Mouse (Mus musculus): ENCODE measurements at regions not wholly inside any gene's neighbourhood (a gene's known extent, or its start where the extent isn't known, plus 50 kb on each side); places are given as distances from the start of the nearest gene placed in this dataset.
"Not testable (repeated sequence)": the region's sequence is repeated elsewhere in the genome, so short reads cannot be mapped to it uniquely, and the experiment has no call there.

- DNase-seq (ENCODE audit: low spot score): no peak
Measured at GRCm38 (mm10) chr13:111309848-111310692, 55.3 kb downstream of the Actbl2 start.

DNA sequence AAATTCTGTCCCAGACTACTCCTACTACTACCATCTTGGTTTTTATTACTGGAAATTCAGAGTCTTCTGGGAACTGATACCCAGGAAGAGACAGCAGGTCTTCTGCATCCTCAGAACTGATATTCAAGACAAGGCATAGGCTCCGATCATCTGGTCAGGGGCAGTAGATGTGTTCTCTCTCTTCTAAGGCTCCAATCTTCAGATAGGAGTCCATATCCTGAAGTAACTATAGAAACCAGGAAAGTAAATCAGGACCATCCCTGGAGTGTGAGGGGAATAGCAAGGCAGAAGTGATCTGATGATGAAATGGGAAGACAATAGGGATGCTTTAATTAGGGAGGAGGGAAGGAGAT, 55.9 kb downstream of the Actbl2 start:
- no peak for DNase-seq (ENCODE audit: low spot score)

DNA sequence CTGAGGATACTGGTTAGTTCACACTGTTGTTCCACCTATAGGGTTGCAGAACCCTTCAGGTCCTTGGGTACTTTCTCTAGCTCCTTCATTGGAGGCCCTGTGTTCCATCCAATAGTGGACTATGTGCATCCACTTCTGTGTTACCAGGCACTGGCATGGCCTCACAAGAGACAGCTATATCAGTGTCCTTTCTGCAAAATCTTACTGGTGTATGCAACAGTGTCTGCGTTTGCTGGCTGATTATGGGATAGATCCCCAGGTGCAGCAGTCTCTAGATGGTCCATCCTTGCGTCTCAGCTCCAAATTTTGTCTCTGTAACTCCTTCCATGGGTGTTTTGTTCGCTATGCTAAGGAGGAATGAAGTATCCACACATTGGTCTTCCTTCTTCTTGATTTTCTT, 58.7 kb downstream of the Actbl2 start:
- not testable (repeated sequence) for DNase-seq (ENCODE audit: low spot score)

DNA sequence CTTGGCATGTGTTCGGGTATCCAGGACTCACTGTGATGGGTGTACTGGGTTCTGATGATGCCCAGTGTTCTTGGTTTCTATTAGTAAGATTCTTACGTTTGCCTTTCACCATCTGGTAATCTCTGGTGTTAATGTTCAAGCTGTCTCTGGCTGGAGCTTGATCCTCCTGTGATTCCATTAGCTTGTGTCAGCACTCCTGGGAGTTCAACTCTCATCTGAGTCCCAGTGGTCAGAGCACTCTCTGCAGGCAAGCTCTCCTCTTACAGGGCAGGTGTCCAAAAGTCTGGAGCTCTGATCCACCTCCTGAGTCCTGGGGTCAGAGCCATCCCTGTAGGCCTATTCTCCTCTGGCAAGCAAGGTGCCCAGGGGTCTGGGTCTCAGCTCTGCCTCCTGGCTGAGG, 63.1 kb downstream of the Actbl2 start:
- DNase-seq (ENCODE audit: low spot score): not testable (repeated sequence)

DNA sequence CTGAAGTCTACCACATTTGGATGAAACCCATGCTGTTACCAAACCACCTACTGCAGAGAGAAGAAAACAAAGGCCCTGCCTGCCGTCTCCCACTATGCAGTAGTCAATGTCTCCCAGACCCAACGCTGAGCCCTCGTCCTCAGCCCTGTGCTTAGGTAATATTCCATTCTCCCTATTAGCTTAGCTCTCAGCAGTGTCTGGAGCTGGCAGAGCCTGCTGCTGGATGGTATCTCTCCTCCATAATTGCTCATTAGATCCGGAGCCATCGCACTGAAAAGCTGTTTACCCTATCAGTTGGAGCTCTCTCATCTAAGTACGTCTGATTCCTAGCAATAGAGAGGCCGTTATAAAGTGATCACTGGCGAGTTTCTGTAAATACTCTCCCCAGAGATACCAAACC, 68.4 kb downstream of the Actbl2 start:
- DNase-seq (ENCODE audit: low spot score): no peak

DNA sequence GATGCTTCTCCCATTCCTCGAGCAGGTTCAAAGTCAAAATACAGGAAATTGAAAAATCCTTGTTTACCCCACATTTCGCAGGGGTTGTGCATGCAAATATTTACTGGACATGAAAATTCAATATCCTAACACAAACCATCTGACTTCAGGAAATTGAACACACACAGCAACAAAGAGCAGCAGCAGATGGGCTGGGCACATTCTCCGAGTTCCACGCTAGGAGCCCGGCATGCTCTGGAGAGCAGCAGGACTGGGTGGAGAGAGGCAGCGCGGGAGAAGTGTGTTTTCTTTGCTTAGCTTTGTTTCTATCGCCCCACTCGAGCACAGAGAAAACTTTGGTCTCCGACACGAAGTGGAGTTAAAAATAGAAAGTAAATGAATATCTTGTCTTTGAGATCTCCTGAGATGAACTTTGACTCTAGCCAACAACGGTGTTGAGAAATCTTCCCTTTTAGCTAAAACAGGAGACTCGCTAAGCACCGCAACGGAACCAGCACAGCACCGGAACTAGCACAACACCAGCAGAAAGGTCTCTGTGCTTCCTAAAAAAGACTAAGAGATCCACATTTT, 71.4 kb downstream of the Actbl2 start:
- DNase-seq (ENCODE audit: low spot score): no peak

GRCm38 (mm10) chr13:111333035-111333434, 78.2 kb downstream of the Actbl2 start:
- DNase-seq (ENCODE audit: low spot score): no peak

DNA sequence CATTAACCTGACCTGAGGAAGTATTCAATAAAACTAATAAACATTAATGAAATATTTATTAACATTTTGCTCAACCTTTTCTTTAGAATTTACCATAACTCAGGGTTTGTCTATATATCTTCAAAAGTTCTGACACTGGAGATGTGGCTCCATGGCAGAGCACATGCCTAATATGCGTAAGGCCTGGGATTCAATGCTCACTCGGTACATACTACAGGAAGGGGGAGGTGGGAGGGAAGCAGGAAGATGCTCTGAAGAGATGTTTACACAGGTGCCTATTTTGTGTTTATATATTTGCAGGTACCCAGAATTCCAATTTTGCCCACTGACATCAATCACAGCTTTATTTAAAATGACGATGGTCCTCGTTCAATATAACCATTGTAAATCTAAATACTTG, 79.0 kb downstream of the Actbl2 start:
- no peak for DNase-seq (ENCODE audit: low spot score)

GRCm38 (mm10) chr13:111334258-111335052, 79.6 kb downstream of the Actbl2 start:
- DNase-seq (ENCODE audit: low spot score): no peak

GRCm38 (mm10) chr13:111344981-111345380, 90.2 kb downstream of the Actbl2 start:
- DNase-seq (ENCODE audit: low spot score): no peak

- DNase-seq (ENCODE audit: low spot score): peak; percentile 37
Measured at GRCm38 (mm10) chr13:111345486-111346440, 91.0 kb downstream of the Actbl2 start.

DNA sequence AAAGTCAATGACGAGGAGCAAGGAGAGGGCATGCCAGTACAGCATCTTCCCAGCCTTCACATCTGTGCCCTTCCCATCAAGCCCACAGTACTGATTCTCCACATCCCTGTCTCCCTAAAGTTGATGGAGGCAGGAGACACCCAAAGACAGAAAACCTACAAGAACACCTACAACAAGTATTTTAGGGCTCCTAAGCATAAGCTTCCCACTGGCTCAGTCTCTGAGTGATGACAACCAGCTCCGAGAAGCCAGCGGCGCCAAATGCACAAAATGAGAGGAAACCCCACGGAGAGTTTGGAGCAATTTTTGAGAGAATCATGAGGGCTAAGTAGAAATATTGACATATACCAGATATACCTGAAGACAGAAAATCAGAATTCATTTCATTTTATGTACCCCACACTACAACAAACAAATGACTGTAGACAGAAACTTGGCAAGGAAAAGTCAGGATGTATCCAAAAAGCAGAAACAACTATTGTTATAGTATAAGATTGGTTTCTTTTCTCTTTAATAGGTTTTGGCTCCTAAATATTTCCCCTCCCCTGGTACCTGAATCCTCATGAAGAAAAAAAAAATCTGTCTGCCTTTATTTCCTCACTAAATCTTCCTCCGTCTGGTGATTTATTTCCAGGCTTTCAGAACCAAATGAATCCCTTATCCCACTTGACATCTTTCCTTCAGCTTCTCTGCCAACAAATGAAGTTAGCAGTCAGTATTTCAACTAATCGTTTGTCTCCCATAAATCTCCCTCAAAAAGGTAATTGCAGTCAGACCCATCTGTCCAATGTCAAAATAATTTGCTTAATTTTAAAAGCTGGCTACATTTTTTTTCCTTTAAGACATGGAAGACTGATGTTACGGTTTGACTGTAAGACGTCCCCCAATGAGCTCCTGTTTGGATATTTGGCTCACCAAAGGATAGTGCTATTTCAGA, 102.0 kb downstream of the Actbl2 start:
- no peak for DNase-seq (ENCODE audit: low spot score)

- no peak for DNase-seq (ENCODE audit: low spot score)
Measured at GRCm38 (mm10) chr13:111361456-111361855, 106.6 kb downstream of the Actbl2 start.

- no peak for DNase-seq (ENCODE audit: low spot score)
Measured at GRCm38 (mm10) chr13:111363176-111363739, 108.4 kb downstream of the Actbl2 start.

DNA sequence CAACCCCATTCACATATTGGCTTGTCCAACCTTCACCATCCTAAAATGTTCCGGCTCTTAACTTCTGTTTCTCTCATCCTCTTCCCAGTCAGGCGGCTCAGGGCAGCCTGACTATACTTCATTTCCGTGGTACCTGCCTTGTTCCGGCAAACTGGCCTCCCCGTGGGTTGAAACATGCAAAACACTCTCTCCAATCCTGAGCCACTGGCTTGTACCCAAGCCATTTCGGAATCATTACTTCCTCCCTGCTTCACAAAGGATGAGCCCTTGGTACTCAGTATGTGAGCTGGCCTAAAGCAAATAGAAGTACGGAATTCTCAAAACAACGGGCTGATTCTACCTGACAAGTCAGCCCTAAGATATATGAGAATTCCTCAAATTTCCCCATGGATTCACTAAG, 112.1 kb downstream of the Actbl2 start:
- no peak for DNase-seq (ENCODE audit: low spot score)

GRCm38 (mm10) chr13:111367620-111368019, 112.8 kb downstream of the Actbl2 start:
- no peak for DNase-seq (ENCODE audit: low spot score)

DNA sequence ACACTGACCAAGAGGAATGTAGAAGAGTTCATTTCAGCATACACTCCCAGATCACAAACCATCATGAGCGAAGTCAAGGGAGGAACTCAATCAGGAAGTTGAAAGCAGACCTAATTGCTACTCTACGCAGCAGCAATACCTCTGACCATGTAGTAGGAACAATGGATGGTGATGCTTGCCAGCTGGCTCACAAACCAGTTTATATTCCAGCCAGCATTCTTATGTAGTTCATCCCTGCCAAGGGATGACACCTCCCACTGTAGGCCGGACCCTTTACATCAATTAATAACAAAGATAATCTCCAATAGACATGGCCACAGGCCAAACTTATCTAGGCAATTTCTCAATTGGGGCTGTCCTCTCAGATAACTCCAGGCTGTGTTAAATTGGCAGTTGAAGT, 115.1 kb downstream of the Actbl2 start:
- DNase-seq (ENCODE audit: low spot score): no peak

DNA sequence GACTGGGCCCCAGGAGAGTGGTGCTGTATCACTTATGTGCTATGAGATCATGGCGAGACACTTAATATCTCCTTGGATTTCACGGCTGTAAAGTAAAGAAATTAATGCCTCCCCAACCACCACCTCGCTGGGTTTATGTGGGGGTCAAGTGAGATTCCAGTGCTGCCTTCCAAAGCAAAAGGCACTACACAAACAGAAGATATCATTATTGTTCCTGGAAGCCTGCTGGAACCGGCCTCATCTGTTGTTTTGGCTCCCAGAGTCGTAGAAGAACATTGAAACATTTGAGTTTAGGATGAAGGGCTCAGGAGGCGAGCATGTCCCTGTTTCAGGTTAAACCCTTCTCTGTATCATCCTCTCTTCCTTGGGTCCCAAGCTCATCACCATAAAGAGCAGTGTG, 116.6 kb downstream of the Gpbp1 start:
- no peak for DNase-seq (ENCODE audit: low spot score)

DNA sequence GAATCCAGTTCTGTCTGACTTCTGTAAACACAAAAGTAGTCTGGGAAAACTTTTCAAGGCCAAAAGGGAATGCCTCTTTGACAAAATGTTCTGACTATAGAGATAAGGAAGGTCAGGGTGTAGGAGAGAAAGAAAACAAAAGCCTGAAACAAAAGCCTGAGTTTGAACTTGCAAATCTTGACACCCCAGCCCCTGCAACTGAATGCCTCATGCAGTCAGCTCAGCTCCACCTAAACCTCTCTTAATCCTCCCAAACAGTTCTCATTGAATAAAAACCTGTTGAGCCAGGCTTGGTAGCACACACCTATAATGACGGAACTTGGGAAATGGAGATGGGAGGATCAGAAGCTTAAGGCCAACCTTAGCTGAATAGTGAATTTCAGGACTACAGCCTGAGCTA, 116.1 kb downstream of the Gpbp1 start:
- no peak for DNase-seq (ENCODE audit: low spot score)
